Mouse (Mus musculus) myocyte (in vitro differentiated cells): ENCODE results near the gene Sfswap. TPM values are rescaled to one million over a fixed set of nuclear protein-coding genes. Genes with fewer than 3 reads are reported as not detected.

Source experiments
- H3K27me3 ChIP-seq: one replicate; pipeline ENCODE4 v1.6.1; 2011; ENCODE audit not compliant: control insufficient read depth, insufficient read depth, insufficient read length
- H3K36me3 ChIP-seq: one replicate; pipeline ENCODE4 v1.6.1; 2011; ENCODE audit not compliant: control insufficient read depth, insufficient read depth
- H3K4me2 ChIP-seq: one replicate; pipeline ENCODE4 v1.6.1; 2011; ENCODE audit warnings: low read depth, control low read depth
- H3K4me3 ChIP-seq: one replicate; pipeline ENCODE4 v1.5.1; 2011; ENCODE audit warnings: mild to moderate bottlenecking, control low read depth, moderate library complexity
- H3K79me2 ChIP-seq: one replicate; pipeline ENCODE4 v1.6.1; 2011; ENCODE audit not compliant: control insufficient read depth, insufficient read depth
- H3ac ChIP-seq: one replicate; pipeline ENCODE4 v1.6.1; 2011; ENCODE audit not compliant: control insufficient read depth, insufficient read length
- CEBPB ChIP-seq: IDR thresholded peaks from 2 replicates; pipeline ENCODE4 v1.6.1; 2011; ENCODE audit warnings: mild to moderate bottlenecking, moderate library complexity; ENCODE audit not compliant: poor library complexity, insufficient read depth, severe bottlenecking
- E2F4 ChIP-seq: IDR thresholded peaks from one replicate; pipeline ENCODE4 v1.6.1; 2011; ENCODE audit warnings: mild to moderate bottlenecking, control low read depth, moderate library complexity; ENCODE audit not compliant: insufficient read depth
- MAX ChIP-seq: IDR thresholded peaks from one replicate; pipeline ENCODE4 v1.6.1; 2011; ENCODE audit warnings: low read depth, mild to moderate bottlenecking, control low read depth
- MYOD1 ChIP-seq, 3 experiments: IDR thresholded peaks; one replicate each; pipeline ENCODE4 v1.6.1; 2011; ENCODE audit warnings: control low read depth in 2 of 3, low read depth in 2 of 3, mild to moderate bottlenecking in 2 of 3, moderate library complexity in 1 of 3; ENCODE audit not compliant: insufficient read length in 2 of 3, control insufficient read depth in 1 of 3
- MYOG ChIP-seq, 3 experiments: IDR thresholded peaks; one replicate each; pipeline ENCODE4 v1.6.1; 2011; ENCODE audit warnings: control low read depth in 2 of 3, low read depth in 2 of 3, mild to moderate bottlenecking in 2 of 3; ENCODE audit not compliant: insufficient read length in 2 of 3, control insufficient read depth in 1 of 3, insufficient read depth in 1 of 3
- POLR2A ChIP-seq: IDR thresholded peaks from one replicate; pipeline ENCODE4 v1.6.1; 2011; ENCODE audit warnings: low read depth, mild to moderate bottlenecking, control low read depth, moderate library complexity; ENCODE audit not compliant: insufficient read length
- POLR2AphosphoS2 ChIP-seq: IDR thresholded peaks from one replicate; pipeline ENCODE4 v1.6.1; 2011; ENCODE audit warnings: low read depth, control low read depth; ENCODE audit not compliant: insufficient read length
- REST ChIP-seq: IDR thresholded peaks from one replicate; pipeline ENCODE4 v1.6.1; 2011; ENCODE audit warnings: mild to moderate bottlenecking, control low read depth, moderate library complexity; ENCODE audit not compliant: insufficient read depth, insufficient read length
- SRF ChIP-seq: IDR thresholded peaks from one replicate; pipeline ENCODE4 v1.6.1; 2011; ENCODE audit warnings: low read depth; ENCODE audit not compliant: control insufficient read depth, insufficient read length
- TCF12 ChIP-seq: IDR thresholded peaks from one replicate; pipeline ENCODE4 v1.6.1; 2011; ENCODE audit warnings: mild to moderate bottlenecking, control low read depth; ENCODE audit not compliant: poor library complexity, insufficient read depth, severe bottlenecking
- TCF3 ChIP-seq: IDR thresholded peaks from one replicate; pipeline ENCODE4 v1.6.1; 2011; ENCODE audit warnings: low read depth, control low read depth; ENCODE audit not compliant: insufficient read length
- USF1 ChIP-seq: IDR thresholded peaks from one replicate; pipeline ENCODE4 v1.6.1; 2011; ENCODE audit warnings: low read depth, mild to moderate bottlenecking, control low read depth, moderate library complexity
- polyA plus RNA-seq: library from polyadenylated mRNA; unstranded; fragments of >200 nt; fragmentation: generic; extraction: Trizol; gene quantifications from one replicate; pipeline ENCODE4 v1.2.1, GENCODE M21; 2012; ENCODE audit warnings: missing spikeins

Sfswap gene
- polyA plus RNA-seq, 1 experiment: 27.8 TPM

DNA sequence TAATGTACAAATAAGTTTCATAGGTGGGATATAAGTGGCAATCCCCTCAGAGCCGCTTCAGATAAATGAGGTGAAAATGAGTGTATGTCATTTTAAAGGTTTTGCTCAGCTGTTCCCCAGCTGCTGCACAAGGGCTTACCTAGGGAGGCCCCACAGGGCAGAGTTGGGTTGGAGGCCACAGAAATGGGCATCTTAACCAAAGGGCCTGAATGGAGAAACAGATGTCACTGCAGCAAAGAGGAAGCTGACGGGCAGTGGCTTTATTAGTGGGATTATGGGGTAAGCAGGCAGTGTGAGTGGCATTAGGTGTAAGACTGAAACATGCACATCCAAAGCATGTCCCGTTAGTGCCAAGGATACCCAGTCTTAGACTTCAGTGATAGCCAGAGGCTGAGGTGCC is 20.9 kb downstream of the Sfswap start:
- Histone ChIP-seq H3K36me3 (peaks cover 51% of the 10 kb centered on the region), H3K4me3 (no peak overlapping the region), H3K4me2 (no peak overlapping the region), H3K27me3 (no peaks in the 10 kb centered on the region), H3ac (no peak overlapping the region), H3K79me2 (peaks cover 43% of the 10 kb centered on the region)
- TF ChIP-seq E2F4 (no peak), REST (no peak), USF1 (no peak), TCF12 (no peak), MAX (no peak), MYOG (IDR thresholded peaks at IDR 0.05; ENCODE audit: control insufficient read depth in 1 of 3, insufficient read depth in 1 of 3, insufficient read length in 2 of 3, low read depth in 2 of 3) (no peak), POLR2AphosphoS2 (no peak), SRF (no peak), CEBPB (no peak), MYOD1 (IDR thresholded peaks at IDR 0.05; ENCODE audit: control insufficient read depth in 1 of 3, insufficient read length in 2 of 3, low read depth in 2 of 3) (no peak), TCF3 (no peak), POLR2A (no peak)

DNA sequence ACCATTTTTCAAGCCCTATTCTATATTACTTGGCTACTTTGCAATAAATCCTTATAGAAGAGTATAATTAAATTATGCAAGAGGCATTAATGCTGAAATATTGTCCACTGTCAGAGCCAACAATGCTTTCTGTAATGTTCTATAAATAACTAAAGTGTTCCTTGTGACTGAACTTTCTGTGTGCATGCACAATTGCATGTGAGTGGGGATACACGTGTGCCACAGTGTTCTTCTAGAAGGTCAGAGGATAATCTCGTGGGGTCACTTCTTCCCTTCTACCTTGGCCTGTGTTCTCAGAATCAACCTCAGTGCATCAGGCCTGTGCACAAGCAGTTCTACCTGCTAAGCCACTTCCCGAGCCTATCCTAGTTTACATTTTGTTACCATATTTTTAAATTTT is 22.1 kb downstream of the Sfswap start:
- no peaks in the 10 kb centered on the region for H3K27me3 ChIP-seq
- peaks cover 53% of the 10 kb centered on the region for H3K79me2 ChIP-seq
- peaks cover 54% of the 10 kb centered on the region for H3K36me3 ChIP-seq
- no peak overlapping the region for H3K4me3 ChIP-seq
- H3K4me2 ChIP-seq: no peak overlapping the region
- no peak for TF ChIP-seq MAX
- H3ac ChIP-seq: no peak overlapping the region

DNA sequence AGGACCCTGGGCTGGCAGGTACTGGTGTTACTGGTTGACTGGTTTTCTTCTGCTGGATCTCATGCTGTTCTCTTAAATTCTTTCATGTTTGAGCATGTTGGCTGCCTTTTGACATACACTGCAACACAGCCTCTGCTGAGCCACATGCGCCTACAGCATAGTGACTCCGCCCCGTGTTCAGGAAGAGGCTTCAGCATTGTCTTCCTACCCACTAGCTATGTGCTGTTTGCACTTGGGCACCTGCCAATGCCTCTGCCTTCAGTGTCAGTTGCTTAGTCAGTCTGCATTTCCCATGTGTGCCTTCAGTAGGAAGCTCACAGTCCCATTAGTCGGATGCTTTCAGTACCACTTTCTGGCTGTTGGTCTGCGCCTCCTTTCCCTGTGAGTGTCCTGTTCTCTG is 23.7 kb downstream of the Sfswap start:
- no peaks in the 10 kb centered on the region for H3K27me3 ChIP-seq
- no peak overlapping the region for H3K4me2 ChIP-seq
- TF ChIP-seq USF1 (no peak), CEBPB (no peak), E2F4 (no peak)
- H3K4me3 ChIP-seq: no peak overlapping the region
- no peak overlapping the region for H3ac ChIP-seq
- peaks cover 48% of the 10 kb centered on the region for H3K79me2 ChIP-seq
- H3K36me3 ChIP-seq: peaks cover 56% of the 10 kb centered on the region

DNA sequence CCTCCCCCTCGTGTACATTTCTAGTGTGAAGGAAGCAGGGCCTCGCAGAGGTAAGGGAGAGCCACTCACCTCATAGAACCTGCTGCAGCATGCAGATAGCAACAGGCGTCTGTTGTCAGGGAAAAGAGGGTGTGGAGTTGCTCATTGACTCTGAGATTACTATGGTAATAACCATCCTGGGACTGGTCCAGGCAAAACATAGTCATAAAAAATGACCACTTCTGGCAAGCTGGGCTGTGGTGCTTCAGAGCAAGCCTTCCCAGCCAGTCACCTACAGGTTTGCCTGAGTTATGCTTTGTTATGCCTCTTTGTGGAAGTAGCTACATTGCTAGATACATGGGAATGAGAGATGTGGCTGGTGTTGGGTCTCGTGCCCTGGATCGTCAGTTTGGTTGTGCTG is 26.1 kb downstream of the Sfswap start:
- no peak overlapping the region for H3K4me2 ChIP-seq
- no peaks in the 10 kb centered on the region for H3K27me3 ChIP-seq
- no peak overlapping the region for H3K4me3 ChIP-seq
- no peak overlapping the region for H3ac ChIP-seq
- H3K79me2 ChIP-seq: peaks cover 50% of the 10 kb centered on the region
- H3K36me3 ChIP-seq: peaks cover 59% of the 10 kb centered on the region
- TF ChIP-seq TCF12 (no peak), REST (no peak), TCF3 (no peak), MYOG (IDR thresholded peaks at IDR 0.05; ENCODE audit: control insufficient read depth in 1 of 3, insufficient read depth in 1 of 3, insufficient read length in 2 of 3, low read depth in 2 of 3) (no peak)

DNA sequence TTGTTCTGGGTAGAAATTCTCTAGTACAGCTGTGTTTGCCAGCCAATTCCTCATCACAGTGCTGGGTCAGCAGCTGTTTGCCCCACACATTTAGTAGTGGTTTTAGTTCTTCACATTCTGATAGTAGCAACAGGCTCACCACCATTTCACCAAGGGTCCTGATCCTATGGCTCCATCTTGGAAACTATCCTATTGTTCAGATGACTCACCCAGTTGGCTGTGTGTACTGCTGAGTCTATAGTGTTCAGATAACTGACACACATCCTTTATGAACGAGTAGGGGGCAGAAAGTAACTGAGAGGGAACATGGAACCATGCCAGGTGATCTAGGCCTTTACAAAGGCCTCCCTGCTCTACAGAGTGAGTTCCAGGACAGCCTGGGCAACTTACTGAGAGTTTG is 28.6 kb downstream of the Sfswap start:
- H3K36me3 ChIP-seq: peaks cover 46% of the 10 kb centered on the region
- no peak overlapping the region for H3ac ChIP-seq
- no peak for TF ChIP-seq TCF3
- no peak for TF ChIP-seq CEBPB
- TF ChIP-seq TCF12: no peak
- no peak for TF ChIP-seq E2F4
- TF ChIP-seq REST: no peak
- no peak for TF ChIP-seq POLR2A
- TF ChIP-seq POLR2AphosphoS2: no peak
- no peak for TF ChIP-seq MYOD1 (IDR thresholded peaks at IDR 0.05; ENCODE audit: control insufficient read depth in 1 of 3, insufficient read length in 2 of 3, low read depth in 2 of 3)
- no peak for TF ChIP-seq SRF
- TF ChIP-seq MYOG (IDR thresholded peaks at IDR 0.05; ENCODE audit: control insufficient read depth in 1 of 3, insufficient read depth in 1 of 3, insufficient read length in 2 of 3, low read depth in 2 of 3): no peak
- no peak for TF ChIP-seq MAX
- TF ChIP-seq USF1: no peak
- peaks cover 41% of the 10 kb centered on the region for H3K79me2 ChIP-seq
- no peak overlapping the region for H3K4me3 ChIP-seq
- no peak overlapping the region for H3K4me2 ChIP-seq
- no peaks in the 10 kb centered on the region for H3K27me3 ChIP-seq

DNA sequence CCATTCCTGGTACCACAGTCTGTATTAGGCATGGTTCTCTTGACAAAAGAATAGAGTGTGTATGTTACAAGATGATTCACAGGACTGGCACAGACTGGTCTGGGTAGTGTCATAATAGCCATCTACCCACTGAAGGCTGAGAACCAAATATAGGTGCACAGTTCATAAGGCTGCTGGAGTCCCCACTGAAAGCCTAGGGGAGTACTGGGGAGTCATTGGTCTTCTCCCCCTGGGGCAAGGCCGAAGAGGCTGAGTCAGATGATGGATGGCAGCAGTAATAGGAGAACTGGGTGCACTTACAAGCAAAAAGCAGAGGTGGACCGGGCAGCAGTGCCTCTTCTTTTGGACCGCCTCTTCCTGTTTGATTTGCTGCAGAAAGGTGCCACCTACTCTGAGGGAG is 32.7 kb downstream of the Sfswap start:
- H3ac ChIP-seq: no peak overlapping the region
- no peak overlapping the region for H3K4me2 ChIP-seq
- peaks cover 10% of the 10 kb centered on the region for H3K36me3 ChIP-seq
- no peaks in the 10 kb centered on the region for H3K27me3 ChIP-seq
- H3K79me2 ChIP-seq: peaks cover 38% of the 10 kb centered on the region
- TF ChIP-seq USF1: no peak
- no peak for TF ChIP-seq POLR2A
- no peak for TF ChIP-seq MAX
- TF ChIP-seq E2F4: no peak
- TF ChIP-seq TCF3: no peak
- TF ChIP-seq MYOD1 (IDR thresholded peaks at IDR 0.05; ENCODE audit: control insufficient read depth in 1 of 3, insufficient read length in 2 of 3, low read depth in 2 of 3): no peak
- TF ChIP-seq TCF12: no peak
- TF ChIP-seq SRF: no peak
- no peak for TF ChIP-seq CEBPB
- TF ChIP-seq MYOG (IDR thresholded peaks at IDR 0.05; ENCODE audit: control insufficient read depth in 1 of 3, insufficient read depth in 1 of 3, insufficient read length in 2 of 3, low read depth in 2 of 3): no peak
- no peak overlapping the region for H3K4me3 ChIP-seq
